In the genomic region with DNA sequence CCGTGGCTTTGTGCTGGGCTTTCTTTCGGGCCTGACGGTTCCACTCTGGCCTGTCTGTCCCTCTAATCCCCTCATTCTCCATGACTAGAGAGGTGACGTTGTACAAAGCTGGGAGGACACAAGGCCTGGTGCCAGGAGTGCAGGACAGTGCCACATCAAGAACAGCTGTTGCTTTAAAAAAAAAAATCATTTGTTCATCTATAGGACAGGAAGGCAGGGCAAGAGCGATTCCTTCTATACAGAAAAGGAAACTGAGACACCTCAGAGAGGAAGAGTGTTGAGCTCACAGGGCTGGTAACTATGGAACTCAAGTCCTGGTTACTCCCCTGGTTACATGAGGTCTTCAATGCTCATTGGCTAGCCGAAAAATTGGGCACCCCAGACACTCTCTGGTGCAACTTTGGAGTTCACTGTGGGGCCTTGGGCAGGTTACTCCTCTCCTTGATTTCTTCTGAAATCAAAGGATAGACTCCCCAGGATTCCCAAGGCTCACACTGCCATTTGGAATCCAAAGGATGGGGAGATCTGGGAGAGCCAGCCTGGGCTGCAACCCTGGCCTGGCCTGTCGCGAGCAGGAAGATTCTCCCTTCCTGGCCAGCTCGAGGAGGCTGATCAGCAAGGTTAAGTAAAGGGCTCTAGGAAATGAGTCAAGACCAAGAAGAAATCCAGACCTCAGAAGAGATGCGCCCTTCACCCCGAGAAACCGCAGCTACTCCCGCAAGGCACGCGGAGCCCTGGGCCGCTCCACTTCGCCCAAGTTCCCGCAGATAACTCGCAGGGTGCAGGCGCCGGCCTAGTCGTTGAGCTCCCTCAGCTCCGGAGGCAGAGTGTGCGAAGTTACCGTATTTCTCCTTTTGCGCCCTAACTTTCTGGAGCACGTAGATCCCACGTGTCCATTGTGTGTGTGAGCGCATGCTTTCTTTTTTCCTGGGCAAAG, we compare ENCODE assay signal across 8 mouse cellular contexts. TPM values are rescaled to one million over a fixed set of nuclear protein-coding genes. Genes with fewer than 3 reads are reported as not detected.
DNase-seq lines count a peak whose midpoint lies in the region; ATAC-seq lines count a peak whose summit lies in the region.

No protein-coding gene starts in this region.

- H3K4me1 ChIP-seq in intestine, embryonic 15.5 days (replicated peaks): peaks cover 21% of the 10 kb centered on the region
- H3K4me1 ChIP-seq in limb, embryonic 12.5 days (replicated peaks): peaks cover 31% of the 10 kb centered on the region
- peaks cover 22% of the 10 kb centered on the region for H3K4me1 ChIP-seq in midbrain, embryonic 12.5 days
- peaks cover 16% of the 10 kb centered on the region for H3K4me1 ChIP-seq in stomach, embryonic 15.5 days

- no peaks in the 10 kb centered on the region for H3K9me3 ChIP-seq in intestine, embryonic 15.5 days
- H3K9me3 ChIP-seq in limb, embryonic 12.5 days: 0 out of 2 replicates have a peak, but pooled peaks cover 4% of the 10 kb centered on the region
- H3K9me3 ChIP-seq in midbrain, embryonic 12.5 days: no peaks in the 10 kb centered on the region
- H3K9me3 ChIP-seq in stomach, embryonic 15.5 days: no peaks in the 10 kb centered on the region

- peak overlapping the region; percentile 36 for H3K4me3 ChIP-seq in intestine, embryonic 15.5 days (replicated peaks)
- H3K4me3 ChIP-seq in limb, embryonic 12.5 days (replicated peaks): peak overlapping the region; percentile 23
- peak overlapping the region; percentile 16; the same call in 1 of the 2 replicates for H3K4me3 ChIP-seq in midbrain, embryonic 12.5 days
- peak overlapping the region; percentile 22 for H3K4me3 ChIP-seq in stomach, embryonic 15.5 days (replicated peaks)

- no peaks in the 10 kb centered on the region for H3K27me3 ChIP-seq in intestine, embryonic 15.5 days (replicated peaks)
- H3K27me3 ChIP-seq in limb, embryonic 12.5 days: peaks cover 19% of the 10 kb centered on the region
- H3K27me3 ChIP-seq in midbrain, embryonic 12.5 days: peaks cover 28% of the 10 kb centered on the region
- no peaks in the 10 kb centered on the region for H3K27me3 ChIP-seq in stomach, embryonic 15.5 days (replicated peaks)

- peak; percentile 5 to 14 for DNase-seq in cerebellum, adult 18-20 months
- DNase-seq in cerebellum, adult 8-10 months: no peak
- peak; percentile 32 to 48 for DNase-seq in cerebellum, postnatal 25 days
- peak; percentile 41 for DNase-seq in gastrocnemius, postnatal 25 days

- WGBS in intestine, embryonic 15.5 days: 10% methylated on average over 29 of the region's 29 CpGs
- WGBS in limb, embryonic 12.5 days: 5% methylated on average over 29 of the region's 29 CpGs
- 2% methylated on average over 29 of the region's 29 CpGs for WGBS in midbrain, embryonic 12.5 days
- WGBS in stomach, embryonic 15.5 days: 11% methylated on average over 29 of the region's 29 CpGs

- peak; percentile 64 for ATAC-seq in intestine, embryonic 15.5 days
- ATAC-seq in limb, embryonic 12.5 days (ENCODE audit: insufficient number of reproducible peaks, insufficient read depth, low FRiP score, low TSS enrichment, low read depth): peak; percentile 39; the same call in 1 of the 2 replicates
- ATAC-seq in midbrain, embryonic 12.5 days (ENCODE audit: low FRiP score, low read depth): peak; percentile 74
- peak; percentile 72 for ATAC-seq in stomach, embryonic 15.5 days (ENCODE audit: insufficient read depth, low FRiP score, low read depth)

- peak overlapping the region; percentile 84 for H3K27ac ChIP-seq in intestine, embryonic 15.5 days
- H3K27ac ChIP-seq in limb, embryonic 12.5 days: peak overlapping the region; percentile 90
- peak overlapping the region; percentile 81 for H3K27ac ChIP-seq in midbrain, embryonic 12.5 days (replicated peaks)
- peak overlapping the region; percentile 80 for H3K27ac ChIP-seq in stomach, embryonic 15.5 days

- H3K9ac ChIP-seq in intestine, embryonic 15.5 days: peak overlapping the region; percentile 42
- peak overlapping the region; percentile 23 for H3K9ac ChIP-seq in limb, embryonic 12.5 days (replicated peaks)
- no peak overlapping the region for H3K9ac ChIP-seq in midbrain, embryonic 12.5 days (replicated peaks)
- H3K9ac ChIP-seq in stomach, embryonic 15.5 days: no peak overlapping the region

- no peaks in the 10 kb centered on the region for H3K36me3 ChIP-seq in intestine, embryonic 15.5 days
- no peaks in the 10 kb centered on the region for H3K36me3 ChIP-seq in limb, embryonic 12.5 days
- H3K36me3 ChIP-seq in midbrain, embryonic 12.5 days: no peaks in the 10 kb centered on the region
- no peaks in the 10 kb centered on the region for H3K36me3 ChIP-seq in stomach, embryonic 15.5 days

- H3K4me2 ChIP-seq in intestine, embryonic 15.5 days (replicated peaks): peak overlapping the region; percentile 60
- H3K4me2 ChIP-seq in limb, embryonic 12.5 days: peak overlapping the region; percentile 49
- H3K4me2 ChIP-seq in midbrain, embryonic 12.5 days (replicated peaks): peak overlapping the region; percentile 42
- peak overlapping the region; percentile 43 for H3K4me2 ChIP-seq in stomach, embryonic 15.5 days

RNA-seq across cellular contexts. Expression of gene 1700122O11Rik, which starts 3.5 kb away (rescaled TPM):
- not detected for total RNA-seq in gastrocnemius, postnatal 25 days (2021)
- not detected in 2 replicates for polyA plus RNA-seq in intestine, embryonic 15.5 days (2015; fragmentation: Nextera tagmentation; extraction: Ambion mirVana)
- not detected in 2 replicates for polyA plus RNA-seq in limb, embryonic 12.5 days (2016; fragmentation: Nextera tagmentation; extraction: Ambion mirVana)
- polyA plus RNA-seq in midbrain, embryonic 12.5 days (2016; fragmentation: Nextera tagmentation; extraction: Ambion mirVana): not detected in 2 replicates
- 0.18 TPM in 1 of 2 replicates, not detected in the other for polyA plus RNA-seq in stomach, embryonic 15.5 days (2015; fragmentation: Nextera tagmentation; extraction: Ambion mirVana)

RNA-seq across cellular contexts. Expression of gene 1700067P10Rik, which starts 47.5 kb away (rescaled TPM):
- total RNA-seq in gastrocnemius, postnatal 25 days (2021): not detected
- polyA plus RNA-seq in intestine, embryonic 15.5 days (2015; fragmentation: Nextera tagmentation; extraction: Ambion mirVana): not detected in 2 replicates
- not detected in 2 replicates for polyA plus RNA-seq in limb, embryonic 12.5 days (2016; fragmentation: Nextera tagmentation; extraction: Ambion mirVana)
- polyA plus RNA-seq in midbrain, embryonic 12.5 days (2016; fragmentation: Nextera tagmentation; extraction: Ambion mirVana): not detected in 2 replicates
- not detected in 2 replicates for polyA plus RNA-seq in stomach, embryonic 15.5 days (2015; fragmentation: Nextera tagmentation; extraction: Ambion mirVana)

Comparison
In these comparisons a context has a peak if more than half of its experiments do, and no peak if none do; other contexts are left out.
1. H3K9ac ChIP-seq: peak in intestine, embryonic 15.5 days (single experiment) and limb, embryonic 12.5 days (single experiment); none in midbrain, embryonic 12.5 days (single experiment) and stomach, embryonic 15.5 days (single experiment).
2. Peak in every context shown above with its lines, with median percentiles within 50 percentile points of each other: ATAC-seq, H3K27ac ChIP-seq, H3K4me2 ChIP-seq and H3K4me3 ChIP-seq.